Mouse (Mus musculus) central nervous system, embryonic 11.5 days (tissue): ENCODE measurements around the gene Zfp600. TPM values are rescaled to one million over a fixed set of nuclear protein-coding genes. Genes with fewer than 3 reads are reported as not detected.

Experiments used
- polyA plus RNA-seq: library from polyadenylated mRNA; depleted of rRNA; stranded (reverse); fragments of >200 nt; gene quantifications from 2 replicates; pipeline ENCODE4 v1.2.3, GENCODE M21; 2012; rRNA removed

Gene Zfp600
- 0.15 and 0.34 TPM in 2 replicates for polyA plus RNA-seq

DNA sequence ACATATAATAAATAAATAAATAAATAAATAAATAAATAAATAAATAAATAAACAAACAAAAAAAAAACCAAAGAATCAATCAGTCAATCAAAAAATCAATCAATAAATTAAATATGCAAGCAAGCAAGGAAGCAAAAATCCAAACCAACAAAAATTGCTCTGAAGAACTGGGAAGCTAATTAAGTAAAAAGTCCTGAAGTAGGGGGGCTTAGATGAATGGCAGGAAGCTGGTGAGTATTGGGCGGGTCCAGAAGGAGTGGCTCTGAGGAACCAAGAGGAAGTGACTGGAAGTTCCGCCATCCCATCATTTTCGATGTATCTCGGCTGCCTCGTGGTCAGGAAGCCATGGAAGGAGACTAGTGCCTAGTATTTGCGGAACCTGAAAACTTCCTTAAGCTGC is at the start of gene Zfp600:
Gene Zfp600 (plus strand): TSS at position 301 of the 400 bp plus-strand sequence.

Other genes starting within 250 kb of the Zfp600 start
- 0.05 TPM in 1 of 2 replicates, not detected in the other for gene Zfp987, start 59.5 kb upstream of the Zfp600 start, polyA plus RNA-seq